Mouse (Mus musculus) small intestine, adult 2 months (tissue): Measurements from ENCODE around the gene Ubald1. TPM values are rescaled to one million over a fixed set of nuclear protein-coding genes. Genes with fewer than 3 reads are reported as not detected.

Experiments used
- H3K27ac ChIP-seq: fragments of 200-500 bp; 2 replicates; pipeline ENCODE4 v1.5.1; 2012; ENCODE audit warnings: low read depth, low read length, control low read depth, inconsistent platforms; ENCODE audit not compliant: insufficient read depth
- H3K27me3 ChIP-seq: fragments of 200-500 bp; 2 replicates; pipeline ENCODE4 v1.6.1; 2012; ENCODE audit warnings: mild to moderate bottlenecking, moderate library complexity, low read length, inconsistent platforms; ENCODE audit not compliant: control insufficient read depth, insufficient read depth
- H3K36me3 ChIP-seq: fragments of 200-500 bp; 2 replicates; pipeline ENCODE4 v1.6.1; 2012; ENCODE audit warnings: mild to moderate bottlenecking, low read length, control low read depth, inconsistent platforms; ENCODE audit not compliant: control insufficient read depth, insufficient read depth
- H3K4me1 ChIP-seq: fragments of 200-500 bp; 2 replicates; pipeline ENCODE4 v1.6.1; 2012; ENCODE audit warnings: low read length, inconsistent platforms, mixed read lengths; ENCODE audit not compliant: control insufficient read depth, insufficient read depth, insufficient read length
- H3K4me3 ChIP-seq: fragments of 200-500 bp; 2 replicates; pipeline ENCODE4 v1.5.1; 2012; ENCODE audit warnings: low read depth, mild to moderate bottlenecking, control low read depth, inconsistent platforms, low read length, moderate library complexity
- CTCF ChIP-seq: fragments of 200-500 bp; IDR thresholded peaks from 2 replicates; pipeline ENCODE4 v1.5.1; 2012; ENCODE audit warnings: low read depth, mild to moderate bottlenecking, control low read depth, inconsistent platforms, low read length, moderate library complexity, mixed read lengths; ENCODE audit not compliant: insufficient replicate concordance, insufficient read length; ENCODE audit errors: extremely low read depth
- POLR2A ChIP-seq: fragments of 200-500 bp; IDR thresholded peaks from 2 replicates; pipeline ENCODE4 v1.6.1; 2012; ENCODE audit warnings: low read depth, mild to moderate bottlenecking, control low read depth, inconsistent platforms, low read length, moderate library complexity
- WGBS: fragments of 180-500 bp; shearing (Covaris S2); methylation state at CpG from one replicate; pipeline ENCODE4 v1.1.7; 2018; 5-methylcytosine and 5-hydroxymethylcytosine counted together
- polyA plus RNA-seq: library from polyadenylated mRNA; depleted of rRNA; stranded (reverse); fragments of >200 nt; gene quantifications from 2 replicates; pipeline ENCODE4 v1.2.3, GENCODE M21; 2012; rRNA removed

The Ubald1 gene
- polyA plus RNA-seq = 21.0 and 37.1 TPM in 2 replicates

DNA sequence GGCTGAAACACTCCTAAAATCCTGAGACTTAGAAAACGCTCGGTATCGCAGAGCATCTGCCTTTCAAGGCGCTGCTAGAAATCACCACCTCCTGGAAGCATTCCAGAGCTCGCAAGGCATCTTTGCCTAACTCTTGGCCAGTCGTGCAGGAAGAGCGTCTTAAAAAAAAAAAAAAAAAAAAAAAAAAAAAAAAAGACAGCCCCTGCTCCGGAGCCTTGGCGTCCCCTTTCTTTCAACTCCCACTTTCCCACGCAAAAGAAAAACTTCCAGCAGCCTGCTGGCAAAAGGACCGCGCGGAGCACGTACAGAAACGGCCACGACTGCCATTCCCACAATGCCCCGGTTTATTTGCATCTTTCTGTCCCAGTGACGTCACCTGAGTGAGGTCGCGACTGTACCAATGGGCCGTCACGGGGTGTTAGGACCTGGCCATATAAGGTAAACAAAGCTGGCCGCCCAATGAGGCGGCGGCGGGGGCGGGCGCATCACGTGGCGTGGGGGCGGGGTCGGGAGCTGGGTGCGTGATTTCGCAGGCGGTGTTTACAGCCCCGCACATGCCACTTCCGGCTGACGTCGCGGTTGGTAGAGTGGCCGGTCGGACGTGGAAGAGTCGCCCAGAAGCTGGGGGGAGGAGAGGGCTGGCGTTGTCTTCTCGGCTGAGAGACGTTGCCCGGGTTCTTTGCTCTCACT is at the start of gene Ubald1:
TSS of gene Ubald1 (minus strand) at position 180 of the 690 bp plus-strand sequence.
- Histone ChIP-seq H3K4me3 (peak within 1 kb of the TSS; percentile 98), H3K27ac (peak within 1 kb of the TSS; percentile 100), H3K27me3 (no peaks in the 10 kb centered on the region), H3K36me3 (peaks cover 3% of the 10 kb centered on the region; the same call in 1 of the 2 replicates), H3K4me1 (peaks cover 27% of the 10 kb centered on the region)
- under 1% methylated on average over 48 of the region's 48 CpGs for WGBS
- peak; percentile 81 for TF ChIP-seq POLR2A
- TF ChIP-seq CTCF = no peak; the same call in 1 of the 2 replicates

DNA sequence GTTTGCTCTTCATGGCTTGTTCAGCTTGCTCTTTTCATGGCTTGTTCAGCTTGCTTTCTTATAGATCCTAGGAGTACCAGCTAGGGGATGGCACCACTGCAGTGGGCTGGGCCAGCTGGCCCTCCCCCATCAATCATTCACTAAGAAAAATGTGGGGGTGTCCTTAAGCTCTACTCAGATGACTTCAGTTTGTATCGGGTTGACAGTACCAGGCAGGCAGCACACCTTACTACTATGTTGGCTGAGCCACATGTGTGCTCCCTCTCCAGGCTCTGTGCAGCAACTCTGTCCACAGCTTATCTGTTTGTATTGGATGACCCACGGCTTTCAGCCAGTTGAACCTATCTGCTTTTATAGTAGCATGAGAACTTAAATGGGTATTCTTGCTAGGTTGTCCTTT is 48.4 kb upstream of the Ubald1 start:
- H3K4me3 ChIP-seq = no peak overlapping the region
- H3K4me1 ChIP-seq = peaks cover 9% of the 10 kb centered on the region
- no peaks in the 10 kb centered on the region for H3K27me3 ChIP-seq
- H3K36me3 ChIP-seq = peaks cover 86% of the 10 kb centered on the region
- WGBS = 67% methylated on average over 2 of the region's 2 CpGs
- no peak overlapping the region for H3K27ac ChIP-seq
- TF ChIP-seq POLR2A (no peak), CTCF (no peak)

DNA sequence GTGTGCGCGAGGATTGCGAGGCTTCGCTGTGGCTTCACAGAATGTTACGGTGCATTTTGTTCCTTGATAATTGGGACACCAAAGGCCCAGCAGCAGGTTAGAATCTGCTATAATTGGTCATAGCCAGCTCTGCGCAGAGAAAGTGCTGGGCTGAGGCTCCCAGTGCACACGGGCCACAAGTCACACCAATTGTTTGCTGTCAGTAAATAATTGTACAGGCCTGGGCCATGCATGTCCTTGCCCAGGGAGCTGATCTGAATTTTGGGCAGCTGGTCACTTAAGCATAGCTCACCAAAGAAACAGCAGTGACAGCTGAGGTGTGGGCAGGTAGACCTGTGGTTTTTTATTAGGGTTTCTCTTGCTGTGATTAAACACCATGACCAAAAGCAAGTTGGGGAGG is 47.9 kb upstream of the Ubald1 start:
- WGBS = 86% methylated on average over 7 of the region's 7 CpGs
- Histone ChIP-seq H3K4me1 (peaks cover 7% of the 10 kb centered on the region), H3K27ac (no peak overlapping the region), H3K4me3 (no peak overlapping the region), H3K27me3 (no peaks in the 10 kb centered on the region), H3K36me3 (peaks cover 86% of the 10 kb centered on the region)
- TF ChIP-seq CTCF (no peak), POLR2A (no peak)

DNA sequence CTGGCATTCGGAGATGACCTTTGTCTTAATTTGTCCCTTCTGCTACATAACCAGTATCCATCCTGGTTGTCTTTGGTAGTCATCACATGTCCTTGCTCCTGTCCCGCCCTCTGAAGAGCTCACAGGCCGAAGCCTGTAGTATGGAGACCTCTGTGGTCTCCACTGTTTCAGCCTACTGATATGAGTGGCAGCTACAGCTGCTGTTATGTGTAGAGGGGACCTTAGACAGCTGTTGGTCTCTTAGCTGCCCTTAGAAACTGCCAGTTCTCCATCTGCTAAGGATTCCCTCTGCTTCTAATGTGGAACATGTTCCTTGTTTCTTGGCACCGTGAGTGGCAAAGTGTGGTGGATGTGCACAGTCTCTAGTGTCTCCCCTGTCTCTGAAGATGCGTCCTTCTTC is 43.9 kb upstream of the Ubald1 start:
- H3K27me3 ChIP-seq = no peaks in the 10 kb centered on the region
- H3K27ac ChIP-seq = no peak overlapping the region
- H3K4me3 ChIP-seq = no peak overlapping the region
- peaks cover 66% of the 10 kb centered on the region for H3K36me3 ChIP-seq
- WGBS = 94% methylated on average over 5 of the region's 5 CpGs
- H3K4me1 ChIP-seq = no peaks in the 10 kb centered on the region
- TF ChIP-seq CTCF (no peak), POLR2A (no peak)

DNA sequence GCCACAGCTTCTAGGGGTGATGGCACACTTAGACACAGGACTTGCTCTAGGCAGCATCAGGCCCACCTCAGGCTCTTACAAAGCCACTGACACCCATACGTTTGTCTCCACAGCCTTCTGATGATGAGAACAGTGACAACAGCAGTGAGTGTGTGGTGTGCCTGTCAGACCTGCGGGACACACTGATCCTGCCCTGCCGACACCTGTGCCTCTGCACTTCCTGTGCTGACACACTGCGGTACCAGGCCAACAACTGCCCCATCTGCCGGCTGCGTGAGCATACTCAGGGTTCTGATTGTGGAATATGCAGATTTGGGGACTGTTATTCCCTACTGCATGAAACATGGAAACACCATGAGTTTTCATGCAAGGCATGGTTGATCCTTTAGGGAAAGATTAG is 42.4 kb upstream of the Ubald1 start:
- Histone ChIP-seq H3K4me3 (no peak overlapping the region), H3K27ac (no peak overlapping the region), H3K4me1 (no peaks in the 10 kb centered on the region), H3K27me3 (no peaks in the 10 kb centered on the region), H3K36me3 (peaks cover 66% of the 10 kb centered on the region)
- no peak for TF ChIP-seq CTCF
- TF ChIP-seq POLR2A = no peak
- 93% methylated on average over 6 of the region's 6 CpGs for WGBS

DNA sequence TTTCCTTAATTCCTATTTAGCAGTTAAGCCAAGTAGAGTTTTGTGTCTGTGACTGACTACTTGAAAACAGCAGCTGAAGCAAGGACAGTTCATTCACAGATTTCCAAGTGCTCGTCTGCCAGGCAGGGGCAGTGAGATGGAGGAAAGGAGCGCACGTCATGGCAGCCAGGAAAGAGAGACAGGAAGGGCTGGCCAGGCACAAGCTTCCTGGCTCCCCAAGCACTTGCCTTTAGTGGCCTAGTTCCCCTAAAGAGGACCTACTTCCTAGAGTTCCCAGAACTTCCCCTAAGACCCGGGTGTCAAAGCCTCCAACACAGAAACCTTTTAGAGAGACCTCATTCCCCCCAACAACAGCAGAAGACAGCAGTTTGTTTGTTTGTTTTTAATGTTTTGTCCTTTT is 40.4 kb upstream of the Ubald1 start:
- Histone ChIP-seq H3K27me3 (no peaks in the 10 kb centered on the region), H3K36me3 (peaks cover 60% of the 10 kb centered on the region), H3K4me3 (no peak overlapping the region), H3K27ac (no peak overlapping the region), H3K4me1 (no peaks in the 10 kb centered on the region)
- WGBS = 81% methylated on average over 4 of the region's 4 CpGs
- TF ChIP-seq POLR2A (no peak), CTCF (no peak)

DNA sequence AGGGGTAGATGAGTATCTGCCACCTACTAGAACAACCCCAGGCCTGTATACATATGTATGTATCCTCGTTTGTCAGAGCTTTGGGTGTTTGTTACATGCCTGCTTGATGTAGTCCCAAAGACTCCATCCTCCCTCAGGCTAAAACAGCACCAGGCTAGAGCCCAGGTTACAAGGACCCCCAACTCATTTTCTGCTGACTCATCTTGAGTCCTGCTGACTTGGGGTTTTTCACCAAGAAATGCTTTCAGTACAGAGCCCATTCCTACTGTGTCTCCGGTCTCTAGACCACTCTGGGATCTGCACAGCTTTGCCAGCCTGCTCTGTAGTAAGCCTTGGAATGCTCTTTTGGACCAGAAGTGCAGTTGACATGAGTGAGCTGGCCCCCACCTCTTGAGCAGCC is 36.5 kb upstream of the Ubald1 start:
- WGBS = 90% methylated on average over 2 of the region's 2 CpGs
- H3K36me3 ChIP-seq = peaks cover 50% of the 10 kb centered on the region
- H3K4me3 ChIP-seq = no peak overlapping the region
- H3K4me1 ChIP-seq = peaks cover 4% of the 10 kb centered on the region; the same call in 1 of the 2 replicates
- no peak overlapping the region for H3K27ac ChIP-seq
- TF ChIP-seq POLR2A = no peak
- no peak for TF ChIP-seq CTCF
- H3K27me3 ChIP-seq = no peaks in the 10 kb centered on the region
